Mouse (Mus musculus) ovary, postnatal 36 days (tissue): Measurements from ENCODE around the gene Calhm2.
A peak's percentile ranks its signal among the peaks of the same experiment; 100 is the strongest.

Experiments used
- DNase-seq: peaks from one replicate; pipeline ENCODE4 v3.0.0; 2022; ENCODE audit warnings: low spot score, mixed read lengths

The Calhm2 gene

DNA sequence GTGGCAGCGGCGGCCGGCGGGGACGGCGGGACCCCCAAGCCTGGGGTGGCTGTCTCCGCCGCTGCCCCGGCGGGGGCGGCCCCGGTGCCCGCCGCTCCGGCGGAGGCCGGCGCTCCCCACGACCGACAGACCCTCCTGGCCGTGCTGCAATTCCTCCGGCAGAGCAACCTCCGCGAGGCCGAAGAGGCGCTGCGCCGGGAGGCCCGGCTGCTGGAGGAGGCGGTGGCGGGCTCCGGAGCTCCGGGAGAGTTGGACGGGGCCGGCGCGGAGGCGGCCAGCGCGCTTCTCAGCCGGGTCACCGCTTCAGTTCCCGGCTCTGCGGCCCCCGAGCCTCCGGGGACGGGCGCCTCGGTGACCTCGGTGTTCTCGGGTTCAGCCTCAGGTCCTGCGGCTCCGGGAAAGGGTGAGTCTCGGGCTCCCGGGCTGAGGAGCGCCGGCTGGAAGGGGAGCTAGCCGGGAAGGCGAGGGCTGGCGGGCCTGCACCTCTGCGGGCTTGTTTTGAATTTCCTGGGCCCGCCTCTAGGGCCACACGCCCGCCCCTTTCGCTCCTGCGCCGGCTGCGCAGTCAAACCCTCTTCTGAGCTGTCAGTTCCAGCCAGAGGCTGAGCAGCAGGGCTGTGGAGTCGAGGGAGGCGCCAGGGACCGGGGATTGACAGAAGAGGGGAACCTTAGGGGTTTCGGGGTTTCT is 70.0 kb downstream of the Calhm2 start:
- peak; percentile 85 for DNase-seq

DNA sequence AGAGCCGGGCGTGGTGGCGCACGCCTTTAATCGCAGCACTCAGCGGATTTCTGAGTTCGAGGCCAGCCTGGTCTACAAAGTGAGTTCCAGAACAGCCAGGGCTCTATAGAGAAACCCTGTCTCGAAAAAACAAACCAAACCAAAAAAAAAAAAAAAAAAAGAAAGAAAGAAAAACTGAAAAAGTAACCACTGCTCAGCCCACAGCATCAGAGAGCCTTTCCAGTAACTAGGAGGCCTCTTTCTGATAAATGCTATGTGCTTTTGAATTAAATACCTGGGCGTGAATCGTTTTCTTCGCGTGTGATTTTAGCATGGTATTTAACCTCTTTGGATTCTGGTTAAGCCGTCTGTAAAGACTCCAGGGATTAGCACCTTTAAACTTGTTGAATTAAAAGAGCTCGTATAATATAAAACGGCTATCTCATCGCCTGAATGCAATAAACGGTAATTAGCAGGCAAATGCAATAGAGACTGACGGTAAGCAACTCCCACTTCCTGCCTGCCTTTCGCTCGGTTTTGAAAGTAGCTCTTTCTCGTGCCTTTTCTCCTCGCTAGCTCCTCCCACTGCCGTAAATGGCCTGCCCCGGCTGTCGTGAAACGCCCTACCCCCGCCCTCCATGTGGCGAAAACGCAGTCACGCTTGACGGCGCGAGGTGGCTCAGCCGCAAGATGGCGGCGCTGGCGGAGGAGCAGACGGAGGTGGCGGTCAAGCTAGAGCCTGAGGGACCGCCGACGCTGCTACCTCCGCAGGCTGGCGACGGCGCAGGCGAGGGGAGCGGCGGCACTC is 70.8 kb downstream of the Calhm2 start, which contains the start of gene Taf5:
Gene Taf5, plus strand, starts transcription at position 651 of the 787 bp plus-strand sequence.
- peak; percentile 97 for DNase-seq

DNA sequence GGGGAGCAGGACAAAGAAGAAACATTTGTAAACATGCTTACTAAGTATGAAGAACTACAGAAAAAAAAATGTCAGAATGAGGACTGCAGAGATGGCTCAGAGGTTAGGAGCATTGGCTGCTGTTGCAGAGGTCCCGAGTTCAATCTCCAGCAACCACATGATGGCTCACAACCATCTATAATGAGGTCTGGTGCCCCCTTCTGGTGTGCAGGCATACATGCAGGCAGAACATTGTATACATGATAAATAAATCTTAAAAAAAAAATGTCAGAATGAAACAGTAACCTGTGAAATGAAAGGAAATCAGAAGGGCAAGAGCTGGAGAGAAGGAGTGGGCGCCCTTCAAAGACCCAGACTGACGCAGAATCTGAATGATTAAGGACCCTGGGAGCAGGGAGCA is 72.2 kb downstream of the Calhm2 start:
- no peak for DNase-seq

DNA sequence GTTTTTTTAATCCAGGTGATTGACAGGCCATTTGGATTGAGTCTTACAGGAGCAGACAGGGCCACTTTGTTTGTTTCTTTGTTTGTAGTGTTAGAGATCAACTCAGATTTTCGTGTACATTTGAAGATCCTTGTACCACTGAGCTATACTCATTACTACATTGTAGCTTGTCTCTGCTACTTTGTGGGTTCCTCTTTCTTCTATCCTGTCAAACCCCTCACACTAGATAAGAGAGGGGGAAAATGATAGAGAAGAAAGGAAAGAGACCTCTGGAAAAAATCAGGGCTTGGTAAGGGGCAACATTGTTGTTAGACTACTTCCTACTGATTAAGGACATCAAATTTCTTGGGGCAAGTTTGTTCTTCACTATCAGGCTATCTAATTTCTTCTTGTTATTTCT is 80.4 kb downstream of the Calhm2 start:
- no peak for DNase-seq
